Mouse (Mus musculus) thymus, postnatal 36 days (tissue): ENCODE measurements around the gene Rbm4.
"Not testable (repeated sequence)": the region's sequence is repeated elsewhere in the genome, so short reads cannot be mapped to it uniquely, and the experiment has no call there.

Source experiments
- DNase-seq, 2 experiments: peaks; one replicate each; pipeline ENCODE4 v3.0.0; 2022; ENCODE audit warnings: mixed read lengths in 2 of 2

Gene Rbm4

DNA sequence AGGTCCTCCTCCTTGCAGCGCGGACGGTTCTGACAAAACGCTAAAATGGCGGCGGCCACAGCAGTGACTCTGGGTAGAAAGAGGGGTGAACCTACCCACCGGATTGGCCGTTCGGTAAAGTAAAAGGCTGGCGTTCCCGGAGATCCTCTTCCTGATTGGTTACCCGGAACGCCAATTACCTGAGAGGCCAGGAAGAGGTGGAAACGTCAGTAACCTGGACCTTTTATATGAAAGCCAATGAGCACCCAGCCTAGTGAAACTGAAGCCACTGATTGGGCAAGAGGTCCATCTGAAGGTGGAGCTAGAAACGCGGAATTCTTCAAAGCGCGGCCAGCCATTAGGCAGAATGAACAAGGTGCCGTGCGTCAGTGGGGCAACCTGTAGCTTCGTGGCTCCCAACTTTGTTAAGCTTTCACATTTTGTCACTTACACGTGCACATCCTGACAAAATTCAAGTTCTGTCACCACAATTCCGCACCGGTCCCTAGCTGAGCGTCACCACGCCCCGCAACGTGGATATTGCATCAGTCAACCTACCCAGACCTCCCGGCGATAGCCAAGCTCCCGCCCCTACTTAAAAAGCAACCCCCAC is at the start of gene Rbm4:
Rbm4 (minus strand) TSS at position 71 of the 592 bp plus-strand sequence.
- peak; percentile 95 to 97 for DNase-seq

DNA sequence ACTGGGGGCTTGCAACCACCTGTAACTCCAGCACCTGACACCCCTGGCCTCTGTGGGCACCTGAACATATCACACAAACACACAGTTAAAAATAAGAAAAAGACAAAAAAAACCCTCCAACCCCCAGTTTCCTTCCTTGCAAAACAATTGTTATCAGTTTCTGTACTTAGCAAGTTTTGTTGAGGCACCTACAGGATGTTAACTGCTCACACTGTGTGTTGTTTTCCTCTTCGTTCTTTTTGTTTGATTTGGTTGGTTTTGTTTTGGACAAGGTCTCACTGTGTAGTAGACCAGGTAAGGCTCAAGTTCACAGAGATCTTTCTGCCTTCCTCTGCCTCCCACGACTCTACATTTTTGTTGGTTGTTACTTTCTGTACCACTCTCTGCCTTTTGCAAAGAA is 48.9 kb upstream of the Rbm4 start:
- DNase-seq: no peak

DNA sequence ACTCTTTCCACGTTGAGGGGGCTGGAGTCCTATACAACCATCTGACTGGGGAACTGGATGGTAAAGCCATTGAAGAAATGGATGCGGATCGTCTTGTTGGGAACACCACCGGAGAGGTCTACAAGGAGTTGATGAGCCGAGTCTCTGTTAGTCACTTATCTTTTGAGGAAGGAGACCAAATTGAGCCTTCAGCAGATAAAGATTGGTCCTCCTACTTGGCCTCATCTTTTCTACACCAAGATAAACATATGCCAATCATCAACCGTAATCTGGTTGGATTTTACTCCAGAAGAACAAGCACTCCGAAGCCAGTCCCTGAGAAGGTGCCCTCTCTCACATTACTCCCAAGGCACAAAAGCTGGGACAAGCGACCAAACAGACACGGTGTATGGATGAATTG is 47.1 kb upstream of the Rbm4 start:
- no peak for DNase-seq

DNA sequence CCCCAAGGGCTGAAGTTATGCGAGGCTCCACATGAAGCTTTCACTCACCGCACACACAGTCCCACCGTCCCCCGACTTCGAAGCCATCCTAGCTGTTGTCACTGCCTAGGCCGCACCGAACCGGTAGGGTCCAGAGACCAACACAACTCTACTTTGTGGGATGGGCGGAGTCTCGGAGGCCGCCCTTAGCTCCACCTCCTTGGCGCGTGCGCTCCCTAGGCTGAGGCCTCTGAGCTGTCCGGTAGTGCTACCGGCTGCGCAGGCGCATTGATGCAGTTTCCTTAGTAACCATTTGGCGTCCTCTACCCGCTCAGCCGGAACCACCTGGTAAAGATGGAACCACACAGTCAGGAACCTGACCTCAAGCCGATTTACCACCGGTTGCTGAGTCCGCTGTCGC is 45.4 kb upstream of the Rbm4 start, which contains the start of the genes Ccs and Ccdc87:
Ccs (minus strand) TSS at position 184 of the 400 bp plus-strand sequence.
Ccdc87 (plus strand) TSS at position 218 of the 400 bp plus-strand sequence.
- peak; percentile 91 to 95 for DNase-seq

DNA sequence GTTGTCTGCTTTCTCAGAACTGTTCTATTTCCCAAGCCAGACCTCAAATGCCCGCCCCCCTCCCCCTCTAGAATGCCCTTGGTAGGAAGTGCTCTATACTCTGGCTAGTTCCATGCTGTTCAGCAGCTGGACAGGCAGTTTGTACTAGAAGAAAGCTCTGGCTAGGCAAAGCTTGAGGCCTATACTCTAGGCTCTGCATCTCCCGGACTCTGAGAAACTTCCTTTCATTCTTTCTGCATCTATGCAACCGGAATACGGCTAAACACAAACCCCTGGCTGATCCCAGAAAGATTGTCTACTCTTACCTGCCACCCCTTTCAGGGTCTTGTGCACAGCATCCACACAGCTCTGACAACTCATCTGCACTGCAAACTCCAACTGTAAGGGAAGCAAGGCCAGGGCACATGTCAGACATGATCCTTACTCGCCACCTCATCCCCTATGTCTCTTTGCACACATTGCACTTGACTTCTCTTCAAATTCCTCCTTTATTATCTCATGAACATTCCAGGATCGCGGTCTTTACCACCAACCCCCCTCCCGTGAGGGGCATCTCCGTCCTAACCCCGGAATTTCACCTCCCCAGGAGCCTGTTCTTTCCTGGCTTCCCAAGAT is 44.9 kb upstream of the Rbm4 start:
- DNase-seq: no peak

DNA sequence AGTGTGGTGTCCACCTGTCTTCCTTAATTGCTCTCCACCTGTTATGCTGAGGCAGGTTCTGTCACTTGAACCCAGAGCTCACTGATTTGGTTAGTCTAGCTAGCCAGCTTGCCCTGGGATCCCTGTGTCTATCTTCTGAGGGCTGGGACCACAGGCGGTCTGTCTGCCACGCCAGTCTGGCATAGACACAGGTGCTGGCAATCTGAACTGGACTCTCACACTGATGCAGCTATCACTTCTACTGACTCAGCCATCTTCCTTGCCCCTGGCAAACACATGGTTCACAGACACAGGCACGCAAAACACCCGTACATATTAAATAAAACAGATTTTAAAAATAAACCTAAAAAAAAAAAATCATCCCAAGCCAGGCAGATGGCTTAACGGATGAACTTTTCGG is 43.3 kb upstream of the Rbm4 start:
- no peak for DNase-seq

DNA sequence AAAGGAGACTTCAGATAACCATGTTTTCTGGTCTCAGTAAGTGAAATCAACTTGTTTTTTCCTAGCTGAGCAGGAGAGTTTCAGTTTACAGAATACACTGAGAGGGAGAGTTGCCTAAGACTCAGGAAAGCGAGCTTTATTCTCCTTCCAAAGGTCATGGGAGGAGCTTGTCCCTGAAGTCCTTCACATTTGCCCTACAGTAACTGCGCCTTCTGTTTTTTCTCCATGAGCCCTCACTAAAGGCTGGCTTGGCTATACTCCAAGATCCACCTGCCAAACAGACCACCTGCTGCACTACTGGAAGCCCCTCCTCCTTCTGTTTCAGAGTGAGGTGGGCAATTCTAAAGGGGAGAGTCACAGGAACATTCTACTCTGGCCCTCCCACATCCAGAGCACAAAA is 42.4 kb upstream of the Rbm4 start:
- DNase-seq: no peak

DNA sequence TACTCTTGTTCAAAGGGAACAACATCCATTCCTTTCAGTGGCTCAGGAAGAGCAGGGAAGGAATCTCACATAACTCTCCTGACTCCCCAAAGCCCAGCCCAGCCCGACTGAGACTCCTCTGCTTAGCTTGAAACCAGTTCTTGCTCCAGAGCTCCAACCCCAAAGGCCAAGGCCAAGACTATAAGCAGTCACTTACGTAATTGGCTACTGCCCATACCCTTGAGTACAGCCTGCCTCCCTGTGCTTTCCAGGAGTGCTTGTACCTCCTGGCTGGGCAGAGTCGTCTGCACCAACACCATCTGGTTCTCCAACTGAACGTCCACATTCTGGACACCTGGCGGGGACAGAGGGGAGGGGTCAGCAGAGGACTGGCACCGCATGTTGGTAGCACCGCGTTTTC is 40.3 kb upstream of the Rbm4 start:
- DNase-seq: no peak

DNA sequence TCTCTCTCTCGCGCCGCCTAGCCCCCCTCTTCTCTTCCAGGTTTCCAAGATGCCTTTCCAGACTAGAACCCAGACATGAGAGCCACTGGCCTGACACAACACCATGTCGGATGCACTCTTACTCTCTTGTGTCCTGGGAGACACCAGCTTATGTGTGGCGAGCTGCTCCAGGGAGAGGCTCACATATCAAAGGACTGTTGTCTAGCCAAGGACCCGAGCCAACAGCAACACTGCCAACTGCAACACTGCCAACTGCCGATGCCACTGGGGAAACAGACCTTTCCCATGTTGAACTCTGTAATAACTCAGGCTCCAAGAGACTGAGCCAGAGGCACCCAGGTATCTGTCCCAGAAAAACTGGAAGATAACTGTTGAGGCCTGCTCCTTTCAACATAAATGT is 35.5 kb upstream of the Rbm4 start:
- no peak for DNase-seq

DNA sequence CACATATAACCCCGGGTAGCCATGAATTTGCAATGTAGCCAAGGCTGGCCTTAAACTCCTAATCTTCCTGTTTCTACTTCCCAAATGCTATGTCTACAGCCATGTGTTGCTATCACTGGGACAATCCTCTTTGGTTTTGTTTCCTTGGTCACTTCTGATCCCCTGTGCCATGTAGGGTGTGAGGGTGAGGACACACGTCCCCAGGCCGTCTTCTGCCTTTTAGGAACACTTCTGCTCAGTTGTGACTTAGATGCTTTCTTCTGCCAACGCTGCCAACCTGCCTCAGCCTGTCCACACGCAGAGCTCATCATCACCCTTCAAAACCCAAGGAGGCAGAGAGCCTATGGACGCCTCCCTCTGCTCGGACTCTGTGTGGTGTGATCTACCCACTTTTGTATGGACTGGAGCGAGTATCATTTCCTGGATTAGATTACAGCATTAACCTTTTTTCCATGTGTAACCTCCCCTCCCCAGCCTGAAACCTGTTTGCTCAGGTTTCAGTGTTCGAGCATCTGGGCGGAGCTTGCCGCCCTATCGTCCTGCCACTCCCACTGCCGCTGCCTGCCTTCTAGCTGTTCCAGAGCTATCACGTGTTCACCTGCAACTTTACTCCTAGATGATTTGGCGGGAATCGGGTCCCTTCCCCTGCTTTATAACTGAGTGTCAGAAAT is 34.9 kb upstream of the Rbm4 start:
- DNase-seq: no peak

DNA sequence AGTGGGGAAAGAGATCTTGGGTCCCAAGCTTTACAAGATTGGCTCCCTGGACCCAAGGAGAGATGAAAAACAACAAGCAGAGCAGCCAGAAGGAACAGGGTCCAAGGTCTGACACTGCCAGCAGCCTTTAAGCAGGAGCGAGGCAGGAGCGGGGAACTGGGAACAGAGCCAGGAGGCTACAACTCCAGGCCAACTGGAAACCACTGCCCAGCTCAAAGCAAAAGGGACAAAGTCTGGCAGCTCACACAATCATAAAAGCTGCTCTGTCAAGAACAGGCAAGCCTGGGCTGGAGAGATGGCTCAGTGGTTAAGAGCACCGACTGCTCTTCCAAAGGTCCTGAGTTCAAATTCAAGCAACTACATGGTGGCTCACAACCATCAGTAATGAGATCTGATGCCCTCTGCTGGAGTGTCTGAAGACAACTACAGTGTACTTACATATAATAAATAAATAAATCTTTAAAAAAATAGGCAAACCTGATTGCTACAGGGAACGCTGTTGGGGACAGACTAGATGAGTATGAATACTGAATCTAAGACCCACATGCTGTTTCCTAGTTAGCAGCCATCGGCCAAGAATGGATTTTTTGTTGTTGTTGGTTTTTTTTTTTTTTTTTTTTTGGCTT is 27.1 kb upstream of the Rbm4 start:
- DNase-seq: no peak

DNA sequence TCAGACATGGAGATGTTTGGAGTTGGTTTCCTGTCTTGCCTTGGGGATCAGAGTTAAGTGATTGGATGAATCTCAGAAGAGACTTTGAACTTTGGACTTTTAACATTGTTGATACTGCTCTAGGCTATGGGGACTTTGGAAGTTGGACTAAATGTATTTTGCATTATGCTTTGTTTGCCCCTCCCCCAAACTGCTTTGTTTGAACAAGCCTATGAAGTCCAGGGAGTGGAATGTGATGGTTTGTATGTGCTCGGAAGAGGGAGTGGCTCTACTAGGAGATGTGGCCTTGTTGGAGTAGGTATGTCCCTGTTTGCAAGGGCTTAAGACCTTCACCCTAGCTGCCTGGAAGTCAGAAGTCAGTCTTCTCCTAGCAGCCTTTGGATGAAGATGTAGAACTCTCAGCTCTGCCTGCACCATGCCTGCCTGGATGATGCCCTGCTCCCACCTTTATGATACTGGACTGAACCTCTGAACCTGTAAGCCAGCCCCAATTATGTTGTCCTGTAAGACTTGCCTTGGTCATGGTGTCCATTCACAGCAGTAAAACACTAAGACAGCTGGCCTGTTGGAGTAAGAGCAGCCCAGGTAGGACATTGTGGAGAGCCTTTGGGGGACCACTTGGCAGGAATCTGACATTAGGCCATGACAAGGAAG is 23.6 kb upstream of the Rbm4 start:
- no peak for DNase-seq

DNA sequence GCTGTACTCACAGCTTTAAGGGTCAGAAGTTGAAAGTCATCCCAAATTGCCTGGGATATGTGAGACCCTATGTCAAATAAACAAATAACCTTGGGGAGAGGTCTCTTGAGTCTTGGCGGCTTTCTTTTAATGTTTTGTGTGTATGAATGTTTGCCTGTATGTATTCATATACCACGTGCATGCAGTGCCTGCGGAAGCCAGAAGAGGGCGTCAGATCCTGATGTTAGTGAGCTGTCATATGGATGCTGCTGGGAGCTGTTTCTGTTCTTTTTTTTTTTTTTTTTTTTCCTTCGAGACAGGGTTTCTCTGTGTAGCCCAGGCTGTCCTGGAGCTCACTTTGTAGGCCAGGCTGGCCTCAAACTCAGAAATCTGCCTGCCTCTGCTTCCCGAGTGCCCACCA is 19.3 kb upstream of the Rbm4 start:
- DNase-seq: peak; percentile 18 to 47

DNA sequence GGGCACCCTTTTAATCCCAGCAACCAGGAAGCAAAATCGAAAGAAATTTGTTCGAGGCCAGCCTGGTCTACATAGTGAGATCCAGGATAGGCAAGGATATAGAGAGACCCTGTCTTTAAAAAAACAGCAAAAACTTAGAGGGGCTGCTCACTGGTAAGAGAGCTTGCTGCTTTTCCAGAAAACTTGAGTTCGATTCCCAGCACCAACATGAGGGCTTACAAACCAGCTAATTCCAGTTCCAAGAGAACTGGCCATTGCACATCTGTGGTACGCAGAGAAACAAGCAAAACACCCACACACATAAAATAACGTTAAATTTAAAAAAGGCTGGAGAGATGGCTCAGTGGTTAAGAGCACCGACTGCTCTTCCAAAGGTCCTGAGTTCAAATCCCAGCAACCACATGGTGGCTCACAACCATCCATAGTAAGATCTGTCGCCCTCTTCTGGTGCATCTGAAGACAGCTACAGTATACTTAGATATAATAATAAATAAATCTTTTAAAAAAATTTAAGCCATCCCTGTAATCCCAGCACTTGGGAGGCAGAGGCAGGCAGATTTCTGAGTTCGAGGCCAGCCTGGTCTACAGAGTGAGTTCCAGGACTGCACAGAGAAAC is 18.7 kb upstream of the Rbm4 start:
- DNase-seq: not testable (repeated sequence)

DNA sequence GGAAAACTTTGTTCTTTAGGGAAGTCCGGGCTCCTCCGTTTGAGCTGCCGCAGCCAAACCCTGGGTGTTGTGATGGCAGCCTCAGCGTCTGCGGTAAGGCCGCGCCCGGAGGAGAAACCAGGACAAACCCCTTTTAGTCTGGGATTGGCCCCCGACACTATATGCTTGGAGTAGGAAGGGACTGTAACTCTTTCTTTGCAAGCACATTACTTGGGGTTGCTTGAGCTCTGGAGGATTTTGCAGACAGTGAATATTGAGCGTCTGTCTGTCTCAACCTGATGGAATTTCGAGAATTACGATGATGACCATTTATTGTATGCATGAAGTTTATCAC is 18.2 kb upstream of the Rbm4 start:
- DNase-seq: no peak

DNA sequence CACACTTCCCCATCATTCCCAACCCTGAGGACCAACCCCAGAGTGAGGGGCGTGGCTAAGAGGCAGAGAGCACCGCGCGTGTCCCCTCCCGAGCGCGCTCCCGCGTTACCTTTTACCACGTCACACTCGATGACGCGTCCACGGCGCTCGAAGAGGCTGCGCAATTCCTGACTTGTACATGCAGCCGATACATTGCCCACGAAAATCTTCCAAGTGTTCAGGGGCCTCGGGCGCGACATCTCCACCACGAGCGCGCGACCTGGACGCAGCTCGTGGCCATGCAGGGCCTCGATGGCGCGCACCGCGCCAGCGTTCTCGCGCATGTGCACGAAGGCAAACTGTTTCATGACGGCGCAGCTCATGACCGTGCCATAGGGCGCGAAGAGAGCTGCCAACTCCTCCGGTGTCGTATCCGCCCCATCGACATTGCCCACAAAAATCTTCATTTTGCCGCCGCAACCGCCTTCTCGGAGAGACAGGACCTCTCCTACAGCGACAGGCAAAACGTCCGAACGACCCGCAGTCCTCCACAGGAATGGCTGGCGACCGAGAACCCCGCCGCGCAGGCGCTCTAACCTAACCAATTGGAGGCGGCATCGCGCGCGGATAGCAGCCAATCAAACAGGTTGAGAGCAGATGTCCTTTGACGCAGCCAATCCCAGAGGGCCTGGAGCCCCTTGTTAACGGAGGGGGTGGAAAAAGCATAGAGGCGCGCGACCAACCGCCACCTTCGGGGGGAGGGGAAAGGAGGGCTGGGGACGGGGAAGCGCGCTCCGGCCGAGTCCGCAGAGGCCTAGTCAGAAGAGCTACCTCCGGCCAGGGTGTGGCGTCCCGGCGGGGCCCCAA is 17.6 kb upstream of the Rbm4 start, which contains the start of the genes Gm21992 and Rbm14:
Gm21992 (minus strand) TSS at position 550 of the 846 bp plus-strand sequence.
Rbm14 (minus strand) TSS at position 572 of the 846 bp plus-strand sequence.
- peak; percentile 95 to 97 for DNase-seq

DNA sequence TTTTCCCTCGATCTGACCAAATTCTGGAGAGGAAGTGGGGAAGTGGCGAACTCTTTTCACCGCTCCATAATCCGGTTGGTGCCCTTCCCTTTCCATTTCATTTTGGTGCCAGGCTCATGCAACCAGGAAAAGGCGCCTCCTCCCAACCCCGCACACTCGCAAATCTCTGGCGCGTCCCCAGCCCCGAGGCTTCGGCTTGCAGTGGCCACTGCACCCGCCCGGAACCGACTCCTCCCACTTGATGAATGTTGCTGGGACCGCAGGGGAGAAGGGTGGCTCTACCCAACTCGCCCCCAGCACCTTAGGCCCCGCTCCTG is 17.0 kb upstream of the Rbm4 start:
- DNase-seq: no peak

DNA sequence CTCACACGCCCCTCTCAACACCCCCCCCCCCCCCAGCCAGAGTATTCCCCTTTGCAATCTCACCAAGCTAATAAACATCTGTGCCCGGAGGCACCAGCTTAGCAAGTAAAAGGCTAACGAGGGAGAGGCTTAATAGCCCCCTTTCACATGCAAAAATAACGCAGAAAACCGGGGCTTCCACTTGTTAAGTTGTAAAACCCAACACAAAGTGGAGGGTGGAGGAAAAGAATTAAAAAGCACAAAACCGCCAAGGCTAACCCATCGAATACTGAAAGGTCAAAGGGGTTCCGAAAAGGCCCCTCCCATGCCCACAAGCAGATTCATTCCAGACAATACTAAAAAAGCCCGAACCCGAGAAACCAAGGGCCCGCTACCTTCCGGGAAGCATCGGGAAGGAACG is 16.6 kb upstream of the Rbm4 start:
- DNase-seq: no peak

DNA sequence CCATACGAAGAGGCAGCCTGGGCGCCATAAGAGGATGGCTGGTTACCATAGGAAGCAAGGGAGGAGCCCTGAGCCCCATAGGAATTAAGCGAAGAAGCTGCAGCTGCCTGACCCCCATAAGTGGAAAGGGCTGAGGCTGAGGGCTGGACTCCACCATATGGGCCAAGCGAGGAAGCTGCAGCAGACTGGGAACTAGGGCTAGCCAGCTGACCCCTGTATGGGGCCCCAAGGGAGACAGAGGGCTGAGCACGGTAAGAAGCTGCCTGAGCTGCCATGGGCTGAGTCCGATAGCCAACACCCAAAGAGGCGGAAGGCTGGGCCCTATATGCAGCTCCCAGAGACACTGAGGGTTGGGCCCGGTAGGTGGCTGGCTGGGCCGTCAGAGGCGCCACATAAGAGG is 9.6 kb upstream of the Rbm4 start:
- no peak for DNase-seq

DNA sequence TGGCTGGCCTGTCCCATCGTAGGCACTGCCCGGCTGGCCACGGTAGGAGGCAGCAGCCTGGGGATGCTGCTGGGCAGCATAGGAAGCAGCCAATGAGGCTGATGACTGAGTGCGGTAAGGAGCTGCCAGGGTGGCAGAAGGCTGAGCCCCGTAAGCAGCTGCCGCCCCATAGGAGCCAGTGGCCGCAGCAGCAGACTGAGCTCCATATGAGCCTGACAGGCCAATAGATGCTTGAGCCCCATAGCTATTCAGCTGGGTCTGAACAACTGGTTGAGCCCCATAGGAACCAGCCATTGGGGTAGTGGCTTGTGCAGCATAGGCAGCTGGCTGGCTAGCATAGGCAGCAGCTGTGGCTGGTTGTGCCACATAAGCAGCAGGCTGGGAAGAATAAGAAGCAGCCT is 9.0 kb upstream of the Rbm4 start:
- DNase-seq: no peak

DNA sequence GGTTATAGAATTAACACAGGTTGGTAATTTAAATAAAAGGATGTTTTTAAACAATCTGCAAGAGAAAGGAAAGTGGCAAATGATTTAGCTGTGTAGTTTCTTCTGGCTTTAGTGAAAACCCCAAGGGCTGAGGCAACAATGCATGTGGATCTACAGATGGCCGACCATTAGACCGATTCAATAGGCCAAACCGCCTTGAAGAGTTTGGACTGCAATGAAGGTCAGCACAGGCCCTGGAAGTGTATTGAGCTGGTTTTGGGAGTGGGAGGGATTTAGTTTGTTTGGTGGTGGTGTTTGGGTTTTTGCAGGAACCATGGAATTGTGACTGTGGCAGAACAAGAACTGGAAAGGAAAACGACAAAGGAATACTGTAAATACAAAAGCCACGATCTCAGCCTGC is 5.4 kb upstream of the Rbm4 start:
- no peak for DNase-seq

DNA sequence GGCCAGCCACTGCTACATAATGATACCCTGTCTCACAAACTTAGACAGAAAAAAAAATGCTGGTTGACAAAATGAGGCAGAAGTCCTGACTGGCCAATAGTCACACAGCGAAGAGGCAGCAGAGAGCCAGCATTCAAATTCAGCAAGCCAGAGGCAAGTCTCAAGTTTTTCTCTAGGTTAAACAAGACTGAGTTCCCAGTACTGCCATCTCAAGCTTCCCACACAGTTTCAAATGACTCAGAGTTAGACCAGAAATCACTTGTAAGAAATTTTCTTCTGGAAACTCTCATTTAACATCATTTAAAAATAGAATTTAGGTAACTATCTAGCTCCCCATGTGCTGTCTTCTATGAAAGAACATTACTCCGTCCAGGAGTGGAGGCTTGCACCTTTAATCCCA is 4.1 kb upstream of the Rbm4 start:
- no peak for DNase-seq
